In genomic region chr15:50267542-50267941, GRCm38 (mm10) we compare ENCODE assay signal across 14 mouse cellular contexts.
DNase-seq lines count a peak whose midpoint lies in the region; ATAC-seq and TF ChIP-seq lines count a peak whose summit lies in the region.
"Had no signal": no experiment of that assay in that cellular context is flagged by ENCODE, and none has a peak within 500 bp of the region (broad histone marks: within the 10 kb centered on the region; RNA-seq: fewer than 3 reads in every experiment).

No protein-coding gene starts in this region.

- TF ChIP-seq POLR2A in liver, adult 2 months (IDR thresholded peaks at IDR 0.05; ENCODE audit: extremely low read depth, insufficient read depth, low read length) = no peak

- H3K27ac ChIP-seq in hindbrain, embryonic 15.5 days (replicated peaks) = no peak overlapping the region
- H3K27ac ChIP-seq in hindbrain, embryonic 13.5 days = no peak overlapping the region
- peak overlapping the region; percentile 16; the same call in 1 of the 2 replicates for H3K27ac ChIP-seq in liver, adult 2 months (replicated peaks; ENCODE audit: insufficient read depth, low read depth, low read length)
- H3K27ac ChIP-seq in liver, embryonic 12.5 days = no peak overlapping the region
- peak overlapping the region; percentile 51 for H3K27ac ChIP-seq in stomach, embryonic 15.5 days
- H3K27ac ChIP-seq: midbrain, embryonic 10.5 days had no signal

- H3K27me3 ChIP-seq in hindbrain, embryonic 15.5 days = no peaks in the 10 kb centered on the region
- H3K27me3 ChIP-seq in hindbrain, embryonic 13.5 days = no peaks in the 10 kb centered on the region
- no peaks in the 10 kb centered on the region for H3K27me3 ChIP-seq in liver, adult 2 months (ENCODE audit: control insufficient read depth, insufficient read depth, low read length)
- no peaks in the 10 kb centered on the region for H3K27me3 ChIP-seq in liver, embryonic 12.5 days (replicated peaks)
- H3K27me3 ChIP-seq in stomach, embryonic 15.5 days (replicated peaks) = no peaks in the 10 kb centered on the region

- WGBS in hindbrain, embryonic 15.5 days = 52% methylated on average over 1 of the region's 1 CpGs
- WGBS in hindbrain, embryonic 13.5 days = 60% methylated on average over 1 of the region's 1 CpGs
- 26% methylated on average over 1 of the region's 1 CpGs for WGBS in liver, adult 2 months
- 58% methylated on average over 1 of the region's 1 CpGs for WGBS in liver, embryonic 12.5 days (ENCODE audit: insufficient replicate concordance)
- WGBS in stomach, embryonic 15.5 days = 36% methylated on average over 1 of the region's 1 CpGs

- no peaks in the 10 kb centered on the region for H3K36me3 ChIP-seq in hindbrain, embryonic 15.5 days
- H3K36me3 ChIP-seq in hindbrain, embryonic 13.5 days = no peaks in the 10 kb centered on the region
- no peaks in the 10 kb centered on the region for H3K36me3 ChIP-seq in liver, adult 2 months (ENCODE audit: control insufficient read depth, insufficient read depth, low read length)
- no peaks in the 10 kb centered on the region for H3K36me3 ChIP-seq in liver, embryonic 12.5 days
- H3K36me3 ChIP-seq in stomach, embryonic 15.5 days = no peaks in the 10 kb centered on the region
- H3K36me3 ChIP-seq: midbrain, embryonic 10.5 days had no signal

- DNase-seq in liver, adult 2 months (ENCODE audit: extremely low read depth, low read depth, low spot score) = peak; percentile 93
- DNase-seq in adipocyte (ENCODE audit: low spot score) = peak; percentile 69
- DNase-seq in urinary bladder, postnatal 36 days (ENCODE audit: low spot score in 2 of 2) = no peak
- DNase-seq: cerebellum, adult 11 months; cerebellum, postnatal 36 days; gastrocnemius, postnatal 25 days; lung, postnatal 14 days; right cerebral cortex, postnatal 4 days had no signal

- H3K9ac ChIP-seq in hindbrain, embryonic 15.5 days = no peak overlapping the region
- no peak overlapping the region for H3K9ac ChIP-seq in hindbrain, embryonic 13.5 days
- 0 out of 2 replicates have a peak overlapping the region, but pooled peaks have one; percentile 29 for H3K9ac ChIP-seq in liver, adult 2 months (ENCODE audit: low read depth, low read length)
- no peak overlapping the region for H3K9ac ChIP-seq in liver, embryonic 12.5 days
- H3K9ac ChIP-seq in stomach, embryonic 15.5 days = no peak overlapping the region

- no peaks in the 10 kb centered on the region for H3K4me1 ChIP-seq in hindbrain, embryonic 15.5 days (replicated peaks)
- no peaks in the 10 kb centered on the region for H3K4me1 ChIP-seq in hindbrain, embryonic 13.5 days (replicated peaks)
- peaks cover 3% of the 10 kb centered on the region; the same call in 1 of the 2 replicates for H3K4me1 ChIP-seq in liver, adult 2 months (ENCODE audit: control insufficient read depth, insufficient read depth, low read length)
- H3K4me1 ChIP-seq in liver, embryonic 12.5 days = no peaks in the 10 kb centered on the region
- 0 out of 2 replicates have a peak, but pooled peaks cover 6% of the 10 kb centered on the region for H3K4me1 ChIP-seq in stomach, embryonic 15.5 days
- H3K4me1 ChIP-seq: midbrain, embryonic 10.5 days had no signal

- TF ChIP-seq CTCF in liver, adult 2 months (IDR thresholded peaks at IDR 0.05; ENCODE audit: low read depth, low read length) = no peak

- peak; percentile 63; the same call in 1 of the 2 replicates for ATAC-seq in hindbrain, embryonic 15.5 days (ENCODE audit: low FRiP score, low read depth)
- no peak for ATAC-seq in hindbrain, embryonic 13.5 days (ENCODE audit: low FRiP score)
- no peak for ATAC-seq in liver, embryonic 12.5 days
- ATAC-seq in stomach, embryonic 15.5 days (ENCODE audit: insufficient read depth, low FRiP score, low read depth) = peak; percentile 66; the same call in 1 of the 2 replicates

- no peaks in the 10 kb centered on the region for H3K79me2 ChIP-seq in liver, adult 2 months (ENCODE audit: control insufficient read depth, insufficient read depth, low read length)

- H3K4me3 ChIP-seq in hindbrain, embryonic 15.5 days = no peak overlapping the region
- H3K4me3 ChIP-seq in hindbrain, embryonic 13.5 days = no peak overlapping the region
- H3K4me3 ChIP-seq in liver, adult 2 months (ENCODE audit: insufficient read depth, low read depth, low read length) = no peak overlapping the region
- no peak overlapping the region for H3K4me3 ChIP-seq in liver, embryonic 12.5 days
- H3K4me3 ChIP-seq in stomach, embryonic 15.5 days (replicated peaks) = no peak overlapping the region
- H3K4me3 ChIP-seq: midbrain, embryonic 10.5 days had no signal

- no peaks in the 10 kb centered on the region for H3K9me3 ChIP-seq in hindbrain, embryonic 15.5 days
- no peaks in the 10 kb centered on the region for H3K9me3 ChIP-seq in hindbrain, embryonic 13.5 days
- H3K9me3 ChIP-seq in liver, embryonic 12.5 days (replicated peaks) = no peaks in the 10 kb centered on the region
- H3K9me3 ChIP-seq in stomach, embryonic 15.5 days = no peaks in the 10 kb centered on the region
- H3K9me3 ChIP-seq: midbrain, embryonic 10.5 days had no signal

- no peak overlapping the region for H3K4me2 ChIP-seq in hindbrain, embryonic 15.5 days
- H3K4me2 ChIP-seq in hindbrain, embryonic 13.5 days = no peak overlapping the region
- H3K4me2 ChIP-seq in liver, embryonic 12.5 days = no peak overlapping the region
- H3K4me2 ChIP-seq in stomach, embryonic 15.5 days = no peak overlapping the region
- H3K4me2 ChIP-seq: liver, embryonic 11.5 days had no signal

Comparison
In these comparisons a context has a peak if more than half of its experiments do, and no peak if none do; other contexts are left out.
1. ATAC-seq: peak in hindbrain, embryonic 15.5 days (single experiment) and stomach, embryonic 15.5 days (single experiment); none in hindbrain, embryonic 13.5 days (single experiment) and liver, embryonic 12.5 days (single experiment).
2. H3K27ac ChIP-seq: peak in liver, adult 2 months (single experiment) and stomach, embryonic 15.5 days (single experiment); none in hindbrain, embryonic 15.5 days (single experiment), hindbrain, embryonic 13.5 days (single experiment) and liver, embryonic 12.5 days (single experiment).
3. DNase-seq: peak in liver, adult 2 months (single experiment) and adipocyte (single experiment); none in urinary bladder, postnatal 36 days (0 of 2).